Mouse (Mus musculus): ENCODE measurements at regions not wholly inside any gene's neighbourhood (a gene's known extent, or its start where the extent isn't known, plus 50 kb on each side); places are given as distances from the start of the nearest gene placed in this dataset.

DNA sequence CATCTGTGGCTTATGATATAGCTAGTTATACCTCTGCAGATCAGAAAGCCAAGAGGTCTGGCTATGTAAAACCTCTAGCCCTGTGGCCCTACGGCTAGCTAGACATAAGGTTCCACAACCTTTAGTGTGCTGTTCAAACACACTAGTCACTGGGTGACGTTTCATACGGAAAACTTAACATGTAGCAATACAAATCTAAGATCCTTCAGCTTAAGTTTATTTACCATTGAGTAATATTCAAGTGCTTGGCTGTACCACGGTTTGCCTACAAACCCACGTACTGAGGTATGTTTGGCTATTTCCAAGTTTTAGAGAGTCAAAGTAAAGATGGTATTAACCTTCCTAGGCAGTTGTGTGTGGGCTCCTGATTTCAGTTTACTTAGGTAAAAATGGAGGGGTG, 56.5 kb upstream of the Tarsl2 start:
- Histone ChIP-seq H3K4me3 (replicated peaks) (no peak overlapping the region), H3K9me3 (replicated peaks) (no peaks in the 10 kb centered on the region), H3K27me3 (replicated peaks) (no peaks in the 10 kb centered on the region), H3K27ac (replicated peaks) (no peak overlapping the region), H3K4me1 (no peaks in the 10 kb centered on the region), H3K36me3 (no peaks in the 10 kb centered on the region), H3K9ac (replicated peaks) (no peak overlapping the region), H3K4me2 (no peak overlapping the region)
- 94% methylated on average over 5 of the region's 5 CpGs for WGBS
- no peak for ATAC-seq (ENCODE audit: low FRiP score)

DNA sequence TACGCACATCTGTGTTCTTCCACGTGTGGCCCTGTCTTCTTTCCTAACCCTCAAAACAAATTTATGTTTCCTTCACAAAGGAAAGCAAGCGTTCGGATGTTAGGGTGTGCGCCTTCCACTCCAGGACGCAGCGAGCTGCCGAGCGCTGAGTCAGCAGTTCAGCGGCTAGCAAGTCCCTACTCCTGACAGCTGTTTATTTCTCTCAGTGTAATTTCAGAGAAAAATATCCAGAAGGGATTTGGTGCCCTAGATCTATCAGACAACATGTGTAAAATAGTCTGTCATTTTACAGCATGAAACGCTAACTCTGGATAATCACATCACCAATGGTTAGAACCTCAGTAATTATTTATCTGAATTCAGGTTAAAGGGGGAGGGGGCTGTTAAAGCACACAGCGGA, 58.3 kb upstream of the Tarsl2 start:
- Histone ChIP-seq H3K36me3 (no peaks in the 10 kb centered on the region), H3K4me2 (no peak overlapping the region), H3K27me3 (replicated peaks) (no peaks in the 10 kb centered on the region), H3K4me3 (replicated peaks) (no peak overlapping the region), H3K4me1 (peaks cover 4% of the 10 kb centered on the region; the same call in 1 of the 2 replicates), H3K27ac (replicated peaks) (no peak overlapping the region), H3K9me3 (replicated peaks) (no peaks in the 10 kb centered on the region), H3K9ac (replicated peaks) (no peak overlapping the region)
- 64% methylated on average over 12 of the region's 12 CpGs for WGBS
- ATAC-seq (ENCODE audit: low FRiP score), result no peak

DNA sequence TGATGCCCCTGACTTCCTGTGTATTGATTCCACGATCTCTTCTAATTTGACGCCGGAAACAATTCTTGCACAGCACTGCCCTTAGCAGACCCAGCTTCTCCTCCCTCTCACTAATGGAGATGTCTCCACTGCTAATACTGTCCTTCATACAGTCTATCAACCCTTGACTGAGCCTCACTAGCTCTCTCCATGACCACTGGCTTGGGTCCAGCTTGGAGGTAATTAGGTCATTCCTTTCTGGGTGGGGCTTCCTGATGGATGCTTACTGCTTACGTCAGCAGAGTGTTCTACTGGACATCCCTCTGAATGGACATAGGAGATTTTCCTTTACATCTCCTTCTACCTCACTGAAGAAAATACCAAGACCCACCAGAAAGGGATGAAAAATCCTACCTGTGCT, 57.7 kb upstream of the Tjp1 start:
- no peaks in the 10 kb centered on the region for H3K36me3 ChIP-seq
- no peak overlapping the region for H3K4me2 ChIP-seq
- peaks cover 10% of the 10 kb centered on the region; the same call in 1 of the 2 replicates for H3K4me1 ChIP-seq
- no peaks in the 10 kb centered on the region for H3K27me3 ChIP-seq (replicated peaks)
- no peak overlapping the region for H3K9ac ChIP-seq (replicated peaks)
- ATAC-seq (ENCODE audit: low FRiP score), result no peak
- WGBS, result 89% methylated on average over 4 of the region's 4 CpGs
- no peak overlapping the region for H3K27ac ChIP-seq (replicated peaks)
- H3K4me3 ChIP-seq (replicated peaks), result no peak overlapping the region
- no peaks in the 10 kb centered on the region for H3K9me3 ChIP-seq (replicated peaks)

DNA sequence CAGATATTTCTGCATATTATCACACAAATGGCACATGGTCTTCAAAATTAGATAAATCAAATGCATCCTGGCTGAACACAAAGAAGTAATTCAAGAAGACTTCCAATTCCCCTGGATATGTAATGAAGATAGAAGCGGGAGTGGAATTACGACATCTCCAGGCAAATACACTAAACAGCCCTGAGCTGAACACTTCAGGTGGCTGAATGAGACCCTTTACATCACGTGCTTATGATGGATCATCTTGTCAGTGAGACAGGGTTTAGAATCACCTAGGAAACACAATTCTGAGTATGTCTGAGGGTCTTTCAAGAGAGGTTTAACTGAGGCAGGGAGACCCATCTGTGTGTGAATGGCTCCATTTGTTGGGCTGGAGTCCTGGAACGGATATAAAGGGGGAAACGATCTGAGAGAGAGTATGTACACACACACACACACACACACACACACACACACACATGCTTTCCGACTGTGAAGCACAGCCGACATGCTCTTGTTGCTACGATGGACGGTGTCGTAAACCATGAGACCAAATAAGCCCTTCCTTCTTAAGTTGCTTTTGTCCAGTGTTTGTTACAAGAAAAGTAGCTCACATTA, 53.5 kb upstream of the Tjp1 start:
- ATAC-seq (ENCODE audit: low FRiP score), result peak; percentile 53
- Histone ChIP-seq H3K27me3 (replicated peaks) (no peaks in the 10 kb centered on the region), H3K4me1 (peaks cover 15% of the 10 kb centered on the region; the same call in 1 of the 2 replicates), H3K9me3 (replicated peaks) (no peaks in the 10 kb centered on the region), H3K27ac (replicated peaks) (peak overlapping the region; percentile 48; the same call in 1 of the 2 replicates), H3K9ac (replicated peaks) (no peak overlapping the region), H3K36me3 (no peaks in the 10 kb centered on the region), H3K4me2 (no peak overlapping the region), H3K4me3 (replicated peaks) (no peak overlapping the region)
- 21% methylated on average over 10 of the region's 10 CpGs for WGBS

All from neural tube, embryonic 15.5 days (tissue).